Mouse (Mus musculus) kidney, postnatal 25 days (tissue): Measurements from ENCODE around the gene Zfp704.

Experiments used
- DNase-seq, 2 experiments: peaks; one replicate each; pipeline ENCODE4 v3.0.0; 2021; ENCODE audit warnings: mixed read lengths in 2 of 2

Gene Zfp704

GRCm38 (mm10) chr3:9513703-9514110 is 96.2 kb downstream of the Zfp704 start:
- DNase-seq: no peak

DNA sequence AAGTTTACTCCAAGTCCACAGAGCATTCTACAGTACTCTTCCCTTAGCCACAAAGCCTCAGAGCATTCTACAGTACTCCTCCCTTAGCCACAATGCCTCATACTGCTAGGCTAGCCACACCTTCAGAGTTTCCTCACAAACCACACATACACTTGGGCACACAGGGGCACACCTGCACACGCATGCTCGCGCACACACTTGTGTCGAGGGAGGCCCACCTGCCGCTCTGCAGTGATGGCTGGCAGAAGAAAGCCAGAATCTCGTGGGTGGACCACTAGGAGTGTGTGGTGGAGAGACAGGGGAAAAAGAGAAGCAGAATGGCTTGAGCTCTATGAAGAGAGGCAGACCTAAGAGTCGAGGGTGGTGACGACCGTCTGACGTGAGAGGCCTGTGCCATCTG is 97.7 kb downstream of the Zfp704 start:
- DNase-seq: no peak

DNA sequence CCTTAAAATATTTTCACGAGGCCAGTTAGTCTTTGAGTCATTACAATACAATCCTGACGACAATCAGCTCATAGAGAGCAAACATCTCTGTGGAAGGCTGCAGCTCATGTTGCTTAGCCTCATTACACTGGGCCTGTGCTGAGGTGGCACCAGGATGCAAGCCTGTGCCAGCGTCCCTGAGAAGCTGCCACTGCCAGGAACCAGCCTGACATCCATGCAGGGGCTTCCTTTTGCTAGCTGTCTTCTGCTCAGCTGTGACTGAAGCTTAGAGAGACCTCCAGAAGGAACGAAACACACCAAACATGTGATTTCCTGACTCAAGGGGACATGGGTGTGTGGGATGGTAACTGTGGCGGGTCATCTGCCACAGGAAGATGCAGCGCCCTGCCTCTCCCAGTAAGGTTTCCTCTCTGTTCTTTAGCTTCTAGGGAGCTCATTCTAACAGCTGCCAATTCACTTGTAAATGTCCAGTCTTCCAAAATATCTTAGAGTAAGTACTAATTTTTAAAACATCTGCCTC is 104.1 kb downstream of the Zfp704 start:
- no peak for DNase-seq

- no peak for DNase-seq
These were observed 105.5 kb downstream of the Zfp704 start for GRCm38 (mm10) chr3:9504371-9504770.

DNA sequence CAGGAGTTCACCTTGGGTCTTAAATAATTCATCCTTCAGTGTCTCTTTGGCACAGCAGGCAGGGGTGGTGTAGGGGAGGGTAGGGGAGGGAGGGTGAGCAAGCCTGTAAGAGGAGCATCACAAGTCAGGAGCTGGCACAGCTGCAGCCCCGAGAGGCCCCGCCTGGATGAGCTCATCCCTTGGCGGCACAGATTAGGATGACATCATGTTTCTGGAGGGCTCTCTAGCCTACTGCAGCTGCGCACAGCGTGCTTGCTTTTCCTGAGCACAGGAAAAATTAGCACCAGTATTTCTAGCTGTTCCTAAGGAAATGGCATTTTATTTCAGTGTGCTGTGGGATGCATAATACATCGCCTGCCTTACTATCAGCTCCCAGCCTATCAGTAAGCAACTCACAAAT is 109.2 kb downstream of the Zfp704 start:
- DNase-seq: peak; percentile 82 to 93

DNA sequence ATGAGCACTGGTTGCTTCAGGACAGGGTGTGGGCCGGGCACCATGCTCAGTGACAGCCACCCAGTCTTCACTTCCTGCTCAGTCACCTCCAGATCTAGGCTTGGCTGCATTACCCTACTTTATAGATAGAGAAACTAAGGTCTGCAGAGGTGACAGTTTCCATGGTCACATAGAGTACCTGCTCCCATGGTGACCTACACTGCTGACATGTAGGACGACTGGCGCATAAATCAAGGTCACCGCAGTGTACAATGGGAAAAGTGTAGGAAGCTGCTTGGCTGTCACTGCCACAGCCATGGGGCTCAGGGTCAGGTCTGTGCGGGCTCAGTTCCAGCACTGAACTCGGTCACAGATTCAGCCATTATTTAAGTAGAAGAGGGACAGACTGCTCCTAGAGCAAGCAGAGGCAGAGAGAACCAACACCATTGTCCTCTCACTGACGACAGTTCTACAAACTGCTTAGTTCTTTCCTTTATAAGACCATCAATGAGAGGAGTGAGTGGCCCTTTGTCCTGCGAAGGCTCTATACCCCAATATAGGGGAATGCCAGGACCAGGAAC is 109.8 kb downstream of the Zfp704 start:
- DNase-seq: peak in 1 of 2 experiments; percentile 54

DNA sequence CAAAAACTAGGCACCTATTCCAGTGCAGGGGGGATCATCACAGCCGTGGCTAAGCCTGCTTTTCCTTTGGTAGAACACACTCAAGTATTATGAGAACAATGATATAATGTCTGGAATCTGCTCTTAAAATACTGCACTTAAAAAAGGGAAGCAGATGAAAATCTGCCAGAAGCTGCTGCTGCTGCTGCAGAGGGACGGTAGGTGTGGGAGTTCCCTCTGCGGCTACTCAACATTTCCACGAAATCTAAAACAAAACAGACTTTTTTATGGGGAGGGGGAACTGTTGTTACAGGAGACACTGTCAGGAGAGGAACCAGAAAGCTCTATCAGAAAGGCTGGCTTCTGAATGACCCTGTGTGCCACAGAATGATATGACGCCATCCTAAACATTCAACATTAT is 110.4 kb downstream of the Zfp704 start:
- no peak for DNase-seq

- no peak for DNase-seq
These were observed 112.6 kb downstream of the Zfp704 start for GRCm38 (mm10) chr3:9497260-9497659.

DNA sequence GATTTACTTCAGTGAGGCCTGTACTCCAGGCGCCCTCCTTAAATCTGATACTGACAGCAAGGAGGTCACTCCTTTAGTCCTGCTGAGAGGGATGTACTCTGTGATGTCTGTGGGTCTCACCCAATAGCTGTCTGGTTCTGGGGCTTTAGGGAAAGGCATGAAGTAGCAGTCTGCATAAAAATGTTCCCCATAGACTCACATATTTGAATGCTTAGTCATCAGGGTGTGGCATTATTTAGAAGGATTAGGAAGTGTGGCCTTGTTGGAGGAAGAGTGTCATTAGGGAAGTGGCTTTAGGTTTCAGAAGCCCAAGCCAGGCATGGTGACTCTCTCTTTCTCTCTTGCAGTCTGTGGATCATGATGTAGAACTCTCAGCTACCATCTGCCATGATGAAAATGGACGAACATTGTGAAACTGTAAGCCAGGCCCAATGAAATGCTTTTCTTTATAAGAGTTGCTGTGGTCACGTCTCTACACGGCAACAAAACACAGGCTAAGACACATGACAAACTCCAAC is 118.1 kb downstream of the Zfp704 start:
- no peak for DNase-seq

- no peak for DNase-seq
These were observed 122.2 kb downstream of the Zfp704 start for GRCm38 (mm10) chr3:9487644-9488043.

GRCm38 (mm10) chr3:9485506-9485905 is 124.4 kb downstream of the Zfp704 start:
- DNase-seq: no peak

- DNase-seq: no peak
These were observed 127.9 kb downstream of the Zfp704 start for GRCm38 (mm10) chr3:9481956-9482355.

GRCm38 (mm10) chr3:9481358-9481757 is 128.5 kb downstream of the Zfp704 start:
- peak in 1 of 2 experiments; percentile 27 for DNase-seq

- DNase-seq: no peak
These were observed 128.9 kb downstream of the Zfp704 start for GRCm38 (mm10) chr3:9480936-9481335.

DNA sequence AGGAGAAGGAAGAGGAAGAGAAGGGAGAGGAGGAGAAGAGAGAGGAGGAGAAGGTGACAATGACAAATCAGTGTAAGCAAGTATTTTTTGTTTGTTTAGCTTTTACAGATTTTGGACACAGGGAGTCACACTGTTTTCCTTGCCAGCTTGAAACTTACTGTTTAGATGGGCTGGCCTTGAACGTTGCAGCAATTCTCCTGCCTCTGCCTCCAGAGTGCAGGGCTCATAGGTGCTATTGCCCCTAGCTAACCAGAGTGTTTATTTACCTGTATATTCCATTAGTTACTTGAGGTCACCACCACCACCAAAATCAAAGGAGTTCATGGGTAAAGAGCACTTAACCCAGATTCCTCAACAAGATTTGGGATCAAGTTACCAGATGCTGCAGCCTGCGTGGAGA is 132.5 kb downstream of the Zfp704 start:
- DNase-seq: no peak

GRCm38 (mm10) chr3:9476336-9476735 is 133.5 kb downstream of the Zfp704 start:
- DNase-seq: no peak

DNA sequence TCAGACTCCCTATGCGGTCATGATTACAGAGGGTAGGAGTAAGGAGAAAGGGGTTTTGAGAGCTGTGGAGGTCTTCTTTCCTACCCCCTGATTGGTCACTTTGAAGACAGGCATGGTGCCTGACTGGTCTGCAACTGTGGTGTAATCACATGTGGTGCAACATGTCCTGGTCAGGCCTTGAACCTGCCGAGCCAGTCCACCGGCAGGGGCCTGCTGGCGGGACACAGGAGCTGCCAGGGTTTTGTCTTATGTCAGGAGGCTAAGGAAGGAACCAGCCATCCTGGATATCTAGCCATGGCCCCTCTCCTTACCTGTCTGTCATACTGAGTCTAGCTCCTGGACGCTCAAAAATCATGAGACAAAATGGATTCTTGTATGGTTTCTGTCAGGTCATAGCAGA is 134.4 kb downstream of the Zfp704 start:
- DNase-seq: no peak

DNA sequence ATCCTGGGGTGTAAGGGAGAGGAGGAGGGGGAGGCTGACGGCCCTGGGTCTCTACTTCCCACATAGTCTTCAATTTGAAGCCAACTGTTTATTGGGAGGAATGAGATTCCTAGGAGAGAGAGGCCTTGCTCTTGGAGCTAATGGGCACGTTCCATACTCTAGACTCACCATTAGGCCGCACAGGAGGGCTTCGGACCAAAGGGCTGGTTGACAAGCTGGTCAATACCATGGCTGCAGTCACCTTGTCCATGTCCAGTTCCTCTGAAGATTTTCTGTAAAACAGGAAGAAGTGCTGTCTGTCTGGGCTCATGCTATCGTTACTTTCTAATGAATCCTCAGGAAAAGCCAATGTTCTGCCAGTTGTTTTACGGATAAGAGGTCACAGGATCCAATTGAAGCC is 135.6 kb downstream of the Zfp704 start:
- no peak for DNase-seq

DNA sequence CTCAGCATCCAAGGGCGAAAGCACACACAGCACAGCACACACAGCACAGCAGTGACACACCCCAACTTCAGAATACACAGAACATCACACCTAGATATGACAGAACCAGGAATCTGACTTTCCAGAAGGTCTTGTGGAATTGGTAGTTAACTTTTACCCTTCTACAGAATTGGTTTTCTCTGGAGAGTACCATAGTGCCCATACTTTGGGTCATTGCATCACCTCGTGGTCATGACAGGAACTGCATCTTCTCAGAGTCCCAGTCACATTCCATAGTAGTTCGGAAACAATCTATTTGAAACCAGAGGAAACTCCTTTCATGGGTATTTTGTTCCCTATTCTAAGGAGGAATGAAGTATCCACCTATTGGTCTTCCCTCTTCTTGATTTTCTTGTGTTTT is 143.6 kb downstream of the Zfp704 start:
- peak; percentile 57 to 81 for DNase-seq

DNA sequence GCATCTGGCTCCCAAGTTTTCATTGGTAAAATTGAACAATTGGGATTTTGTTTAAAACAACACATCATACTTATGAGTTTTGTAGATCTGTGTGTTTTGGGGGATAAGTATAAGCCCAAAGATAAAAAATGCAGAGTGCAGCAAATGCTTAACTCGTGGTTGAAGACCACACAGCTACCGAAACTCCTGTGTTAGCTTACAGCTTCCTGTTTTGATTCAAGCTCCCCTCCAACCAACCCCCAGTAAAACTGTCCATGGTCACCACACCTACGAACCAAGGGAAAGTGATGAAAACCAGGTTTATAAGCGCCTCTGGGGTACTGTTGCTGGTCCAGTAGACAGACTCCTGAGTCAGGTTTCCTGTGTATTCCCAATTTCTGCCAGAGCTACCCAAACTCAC is 144.2 kb downstream of the Zfp704 start:
- DNase-seq: no peak

GRCm38 (mm10) chr3:9461660-9462059 is 148.2 kb downstream of the Zfp704 start:
- no peak for DNase-seq

GRCm38 (mm10) chr3:9460284-9460683 is 149.6 kb downstream of the Zfp704 start:
- no peak for DNase-seq

GRCm38 (mm10) chr3:9456380-9456890 is 153.4 kb downstream of the Zfp704 start:
- no peak for DNase-seq

- no peak for DNase-seq
These were observed 154.5 kb downstream of the Zfp704 start for GRCm38 (mm10) chr3:9455351-9455750.
